Mouse (Mus musculus) 3T3-L1 (cell line): ENCODE measurements at regions not wholly inside any gene's neighbourhood (a gene's known extent, or its start where the extent isn't known, plus 50 kb on each side); places are given as distances from the start of the nearest gene placed in this dataset.
A peak's percentile ranks its signal among the peaks of the same experiment; 100 is the strongest.

Experiments
- DNase-seq: peaks from one replicate; pipeline ENCODE4 v3.0.0-alpha.2; 2015; ENCODE audit warnings: low read depth, low spot score

DNA sequence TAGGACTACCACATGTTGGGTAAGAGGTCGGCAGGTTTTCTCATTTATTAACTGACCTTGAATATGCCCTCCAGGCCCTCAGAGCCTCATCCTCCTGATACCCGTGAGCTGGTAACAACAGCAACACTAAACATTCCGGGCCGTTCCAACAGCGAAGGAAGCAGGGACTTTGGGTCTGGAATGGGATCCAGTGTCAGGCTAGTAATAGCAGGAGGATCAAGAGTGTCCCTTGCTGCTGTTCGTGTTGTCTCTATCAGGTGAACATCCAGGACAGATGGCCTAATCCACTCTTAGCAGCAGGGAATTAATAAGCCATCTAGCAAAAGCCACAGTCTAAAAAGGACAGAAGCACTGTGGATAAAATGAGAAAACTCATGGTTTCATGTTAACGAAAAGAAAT lies 106.7 kb downstream of the Cpeb2 start:
- DNase-seq = no peak

DNA sequence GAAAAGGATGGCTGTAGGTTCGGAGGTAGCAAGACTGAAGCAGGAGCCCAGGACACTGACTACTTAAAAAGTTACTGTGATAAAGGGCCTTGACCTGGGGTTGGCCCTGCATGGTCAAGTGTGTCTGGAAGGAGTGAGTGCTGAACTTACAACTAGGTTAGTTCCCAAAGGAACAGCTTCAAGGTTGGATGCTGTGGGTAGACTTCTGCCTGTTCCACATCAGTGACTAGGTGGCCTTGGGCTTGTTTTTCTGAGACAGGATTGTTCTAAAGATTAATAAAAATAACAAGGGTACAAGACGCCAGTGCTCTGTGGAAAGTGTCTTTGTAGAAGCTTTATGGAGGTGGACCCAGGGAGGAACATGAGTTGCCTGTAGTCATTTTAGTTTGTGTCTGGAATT lies 108.5 kb downstream of the Cpeb2 start:
- DNase-seq = no peak

DNA sequence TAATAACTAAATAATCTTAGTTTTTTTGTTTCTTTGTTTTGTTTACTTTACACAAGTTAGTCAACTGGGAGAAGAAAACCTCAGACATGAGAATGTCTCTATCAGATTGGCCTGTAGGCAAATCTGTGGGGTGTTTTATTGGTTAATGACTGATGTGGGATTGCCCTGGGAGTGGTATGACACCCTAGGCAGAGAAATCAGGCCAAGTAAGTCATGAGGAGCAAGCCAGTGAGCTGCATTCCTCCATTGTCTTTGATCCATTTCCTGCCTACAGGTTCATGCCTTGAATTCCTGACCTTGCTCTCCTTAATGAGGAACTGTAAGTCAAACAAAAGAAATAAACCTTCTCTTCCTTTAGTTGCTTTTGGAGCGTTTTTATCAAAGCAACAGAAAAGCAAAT lies 111.5 kb downstream of the Cpeb2 start:
- DNase-seq = no peak

DNA sequence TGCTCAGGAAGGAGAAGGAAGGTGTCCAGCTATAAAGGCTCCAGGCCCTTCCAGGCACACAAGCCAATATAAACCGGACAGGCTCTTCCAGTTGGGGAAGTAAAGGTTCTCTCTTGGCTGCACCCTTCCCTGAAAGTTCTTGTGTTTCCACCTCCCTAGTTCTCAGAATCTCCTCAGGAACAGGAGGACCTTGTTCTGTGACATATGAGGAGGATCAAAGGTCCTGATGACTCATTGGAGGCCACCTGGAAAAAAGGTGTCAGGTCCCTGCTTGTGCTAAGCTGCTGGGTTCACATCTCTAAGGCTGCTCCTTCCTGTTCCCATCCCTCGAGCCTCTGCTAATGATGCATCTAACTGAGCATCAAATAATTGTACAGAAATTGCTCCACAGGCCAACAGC lies 118.0 kb downstream of the Cpeb2 start:
- no peak for DNase-seq

DNA sequence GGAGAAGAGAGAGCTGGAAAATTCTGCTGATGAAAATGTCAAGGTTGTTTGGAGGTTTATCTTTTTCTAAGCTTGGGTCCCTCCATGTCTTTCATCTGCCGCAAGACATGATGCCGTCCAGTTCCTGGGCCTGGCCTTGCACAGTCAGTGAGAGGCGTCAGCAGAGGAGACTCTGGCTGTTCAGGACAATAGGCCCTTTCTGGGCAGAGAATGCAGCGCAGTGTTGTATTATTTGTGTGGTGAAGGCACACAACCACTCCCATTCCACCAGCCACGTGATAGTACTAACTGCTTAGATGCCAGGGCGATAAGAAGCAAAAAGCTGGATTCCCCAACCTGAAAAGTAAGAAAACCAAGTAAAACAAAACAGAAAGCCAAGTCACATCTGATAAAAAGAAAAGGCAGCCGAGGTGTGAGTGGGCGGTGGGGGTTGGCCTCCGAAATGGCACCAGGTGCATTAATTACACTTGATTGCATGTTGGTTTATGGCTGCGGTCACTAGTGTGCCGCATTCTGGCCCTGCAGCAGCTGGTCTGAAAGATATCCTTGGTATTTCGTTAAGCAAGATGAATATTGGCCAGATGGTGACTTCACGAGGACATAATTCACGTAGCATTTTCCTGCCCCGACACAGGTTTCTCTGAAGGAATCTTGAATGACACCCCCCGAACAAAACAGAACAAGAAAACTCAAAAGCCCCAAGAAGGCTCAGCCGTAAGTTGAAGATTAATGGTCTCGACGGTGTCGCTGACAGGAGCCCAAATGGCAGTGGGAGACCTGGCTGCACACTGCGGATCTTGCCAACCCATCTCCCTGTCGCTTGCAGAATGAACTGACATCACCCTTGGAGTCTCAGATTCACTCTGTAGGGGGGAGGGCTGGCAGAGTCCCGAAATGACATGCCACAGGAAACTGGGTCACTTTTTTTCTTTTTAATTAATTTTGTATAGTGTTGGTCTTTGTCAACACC lies 120.3 kb downstream of the Cpeb2 start:
- DNase-seq = no peak

DNA sequence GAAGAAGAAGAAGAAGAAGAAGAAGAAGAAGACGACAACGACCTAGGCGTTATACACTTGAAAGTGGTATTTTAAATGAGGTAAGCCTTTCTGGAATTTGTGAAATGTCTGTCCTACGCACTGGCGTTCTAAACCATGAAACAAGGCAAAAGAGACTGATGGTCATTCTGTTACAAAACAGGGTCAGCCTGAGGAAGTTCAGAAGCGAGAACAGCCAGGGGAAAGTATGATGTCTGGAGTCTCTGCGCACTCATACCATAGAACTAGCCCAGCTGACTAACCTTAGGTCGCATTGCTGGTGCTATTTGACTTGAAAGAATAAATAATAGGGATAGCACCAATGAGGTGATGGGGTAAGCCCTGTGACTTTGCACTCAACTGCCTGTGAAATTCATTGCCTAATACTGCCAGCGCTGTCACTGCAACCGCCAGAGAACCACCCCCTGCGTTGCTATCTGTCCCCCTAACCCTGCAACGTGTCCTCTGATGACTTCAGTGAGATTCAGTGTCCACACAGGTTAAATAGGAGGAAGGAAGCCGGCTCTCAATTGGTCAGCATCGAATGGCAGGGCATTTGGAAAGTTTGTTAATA lies 121.5 kb downstream of the Cpeb2 start:
- peak; percentile 30 for DNase-seq

DNA sequence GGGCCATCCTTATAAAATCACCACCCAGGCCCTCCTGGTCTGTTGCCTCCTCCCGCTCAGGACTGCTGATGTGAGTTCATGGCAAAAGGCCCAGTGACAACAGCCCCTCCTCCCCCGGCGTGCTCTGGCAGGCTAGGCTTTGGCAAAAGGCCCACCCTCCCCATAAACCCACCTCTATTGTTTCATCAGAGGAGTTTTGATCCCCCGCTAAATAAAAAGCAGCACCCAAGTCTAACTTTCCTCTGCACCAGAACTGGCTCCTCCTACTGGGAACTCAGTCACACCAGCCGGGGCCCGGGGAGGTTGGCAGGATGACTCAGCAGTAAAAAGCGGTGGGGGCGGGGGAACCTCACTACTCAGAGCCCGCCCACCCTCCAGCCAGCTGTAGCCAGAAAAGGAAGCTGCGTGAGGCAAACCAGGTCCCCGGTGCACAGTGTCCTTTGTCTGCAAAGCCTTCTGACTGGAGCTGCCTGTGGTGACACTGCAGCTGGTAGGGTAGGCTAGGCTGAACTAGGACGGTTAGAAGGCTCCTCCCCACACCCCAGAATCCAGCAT lies 122.1 kb downstream of the Cpeb2 start:
- DNase-seq = peak; percentile 97

DNA sequence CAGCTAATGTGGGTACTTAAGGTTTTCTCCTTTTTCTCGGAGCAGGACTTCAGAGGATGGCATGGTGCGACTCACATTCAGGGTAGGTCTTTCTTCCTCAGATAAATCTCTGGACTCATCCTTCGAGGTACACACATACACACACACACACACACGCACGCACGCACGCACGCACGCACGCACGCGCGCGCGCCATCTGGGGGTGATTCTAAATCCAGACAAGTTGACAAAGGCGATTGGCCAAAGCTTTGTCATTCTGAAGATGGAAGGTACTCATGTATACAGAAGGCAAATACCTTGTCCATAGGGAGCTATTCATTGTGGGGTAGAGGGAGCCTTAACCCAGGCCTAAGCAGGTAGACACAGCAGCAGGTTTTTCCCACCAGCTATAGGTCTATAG lies 122.9 kb downstream of the Cpeb2 start:
- DNase-seq = no peak

DNA sequence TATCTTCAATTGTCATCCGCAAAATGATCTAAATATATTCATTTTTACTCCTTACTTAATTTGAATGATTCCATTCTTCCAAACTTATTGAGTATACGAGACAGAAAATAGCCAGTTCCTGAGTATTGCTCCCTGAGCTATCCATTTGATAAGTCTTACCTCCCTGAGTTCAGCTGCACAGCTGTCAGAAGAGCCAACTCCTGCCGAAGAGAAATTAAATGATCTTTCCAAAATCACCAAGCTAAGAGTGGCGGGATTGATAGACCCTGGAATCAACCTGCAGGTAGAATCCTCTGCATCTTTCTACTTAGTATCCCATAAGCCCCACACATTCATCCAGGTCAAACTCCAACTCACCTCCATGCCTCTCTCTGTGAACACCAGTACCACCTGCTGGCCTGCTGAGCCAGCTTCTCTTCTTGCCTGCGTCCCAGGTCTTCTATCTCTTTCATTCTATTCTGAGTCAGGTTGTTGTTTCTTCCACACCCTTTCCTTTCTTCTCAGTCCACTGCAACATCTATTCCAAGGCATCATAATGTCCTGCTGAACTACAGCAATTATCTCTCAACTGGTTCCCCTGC lies 124.2 kb downstream of the Cpeb2 start:
- no peak for DNase-seq

DNA sequence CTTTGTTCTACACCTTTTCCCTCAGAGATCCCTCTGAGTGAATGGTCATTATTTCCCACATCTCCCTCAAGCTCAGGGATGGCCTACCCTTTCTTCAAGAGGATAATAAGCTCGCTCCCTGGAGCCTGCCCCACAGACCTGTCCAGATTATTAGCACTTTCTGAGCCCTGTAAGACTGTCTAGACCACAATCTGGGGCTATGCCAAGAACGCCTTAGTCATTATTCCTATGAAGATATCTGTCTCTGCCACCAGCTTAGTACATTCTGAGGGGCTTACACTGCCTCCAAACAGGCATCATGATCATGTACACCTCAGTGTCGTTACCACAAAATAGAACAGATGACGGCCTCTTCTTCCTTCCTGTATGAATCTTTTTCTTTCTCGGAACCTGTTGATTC lies 124.9 kb downstream of the Cpeb2 start:
- DNase-seq = peak; percentile 57

DNA sequence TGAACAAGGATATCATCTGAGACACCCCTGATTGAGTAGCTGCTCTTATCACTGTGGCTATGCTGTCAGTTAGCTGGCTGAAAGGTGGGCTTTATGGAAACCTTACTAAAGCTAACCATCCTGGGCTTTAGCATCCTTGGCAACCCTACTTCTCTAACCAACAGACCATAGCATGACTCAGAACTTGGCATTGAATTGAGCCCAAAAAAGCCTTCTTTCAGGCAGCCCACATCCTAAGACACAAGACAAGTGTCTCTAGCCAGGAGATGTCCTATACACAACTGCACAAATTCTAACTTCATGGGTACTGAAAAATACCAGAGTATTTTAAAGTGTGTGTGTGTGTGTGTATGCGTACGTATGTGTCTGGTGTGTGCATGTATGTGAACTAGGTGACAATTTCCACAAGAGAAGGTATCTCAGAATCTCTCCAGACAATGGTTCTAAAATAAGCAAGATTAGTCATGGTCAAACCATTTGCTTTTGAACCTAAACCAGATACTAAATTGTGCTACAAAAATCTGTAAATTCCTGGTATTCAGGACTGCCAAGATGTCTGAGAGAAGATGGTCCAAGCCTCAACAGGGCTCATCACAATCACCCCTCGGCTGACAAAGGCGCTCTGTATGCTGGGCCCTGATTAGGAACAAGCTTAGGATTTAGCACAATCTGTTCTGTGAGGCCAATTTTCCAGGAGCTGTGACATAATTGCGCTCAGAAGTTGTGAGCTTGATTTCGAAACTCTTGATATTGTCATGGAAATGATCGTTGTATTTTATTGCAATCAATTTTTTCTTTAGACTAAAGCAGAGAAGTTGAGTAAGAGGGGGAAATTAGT lies 126.2 kb downstream of the Cpeb2 start:
- peak; percentile 78 for DNase-seq

DNA sequence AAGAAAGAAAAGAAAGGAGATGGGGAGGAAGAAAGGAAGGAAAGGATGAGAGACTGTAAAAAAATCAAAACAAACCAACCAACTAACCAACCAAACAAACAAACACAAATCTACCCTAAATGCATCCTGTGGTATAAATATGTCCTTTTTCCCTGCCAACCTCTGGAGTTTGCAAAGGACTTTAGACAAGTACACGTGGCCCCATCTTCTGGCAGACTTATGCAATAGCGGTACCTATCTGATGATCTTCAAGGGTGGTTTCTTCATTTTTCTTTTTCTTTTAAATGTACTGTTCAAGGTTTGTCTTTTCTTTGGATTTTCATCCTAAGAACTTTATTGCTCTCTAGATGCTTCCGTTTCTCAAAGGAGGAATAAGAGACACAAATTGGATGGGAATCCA lies 127.3 kb downstream of the Cpeb2 start:
- peak; percentile 85 for DNase-seq

DNA sequence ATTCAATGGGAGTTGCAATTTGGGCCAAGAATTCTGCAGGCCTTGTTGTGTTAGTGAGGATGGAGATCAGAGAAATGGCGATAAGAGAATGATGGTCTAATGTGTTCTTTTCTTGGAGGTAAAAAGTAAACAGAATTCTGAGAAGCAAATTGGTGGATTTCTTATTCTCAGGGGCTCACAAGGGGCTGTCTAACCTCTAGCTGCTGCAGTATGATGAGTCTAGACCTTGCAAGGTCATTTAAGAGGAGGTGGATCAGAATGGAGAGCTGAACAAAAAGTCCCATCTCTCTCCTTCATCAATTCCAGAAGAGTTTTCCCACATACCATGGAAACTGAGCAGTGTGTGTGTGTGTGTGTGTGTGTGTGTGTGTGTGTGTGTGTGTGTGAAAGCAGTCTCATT lies 128.1 kb downstream of the Cpeb2 start:
- no peak for DNase-seq

DNA sequence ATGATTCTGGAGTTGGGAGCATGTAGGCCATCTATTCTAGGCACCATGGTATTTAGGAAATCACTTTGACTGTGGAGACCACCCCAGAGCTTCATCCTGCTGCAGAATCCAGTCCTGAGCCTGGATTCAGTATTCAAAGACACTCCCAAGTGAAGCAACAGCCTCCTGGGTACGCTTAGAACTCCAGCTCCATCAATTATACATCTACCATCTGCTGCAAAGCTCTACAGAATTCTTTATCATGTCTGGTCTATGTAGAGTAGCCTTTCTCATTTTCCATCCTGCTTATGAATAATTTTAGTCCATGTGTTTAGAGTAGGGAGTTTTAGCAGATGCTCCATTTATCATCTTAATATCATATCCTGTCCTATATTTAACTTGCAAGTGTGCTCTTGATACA lies 139.4 kb downstream of the Cpeb2 start:
- DNase-seq = no peak

DNA sequence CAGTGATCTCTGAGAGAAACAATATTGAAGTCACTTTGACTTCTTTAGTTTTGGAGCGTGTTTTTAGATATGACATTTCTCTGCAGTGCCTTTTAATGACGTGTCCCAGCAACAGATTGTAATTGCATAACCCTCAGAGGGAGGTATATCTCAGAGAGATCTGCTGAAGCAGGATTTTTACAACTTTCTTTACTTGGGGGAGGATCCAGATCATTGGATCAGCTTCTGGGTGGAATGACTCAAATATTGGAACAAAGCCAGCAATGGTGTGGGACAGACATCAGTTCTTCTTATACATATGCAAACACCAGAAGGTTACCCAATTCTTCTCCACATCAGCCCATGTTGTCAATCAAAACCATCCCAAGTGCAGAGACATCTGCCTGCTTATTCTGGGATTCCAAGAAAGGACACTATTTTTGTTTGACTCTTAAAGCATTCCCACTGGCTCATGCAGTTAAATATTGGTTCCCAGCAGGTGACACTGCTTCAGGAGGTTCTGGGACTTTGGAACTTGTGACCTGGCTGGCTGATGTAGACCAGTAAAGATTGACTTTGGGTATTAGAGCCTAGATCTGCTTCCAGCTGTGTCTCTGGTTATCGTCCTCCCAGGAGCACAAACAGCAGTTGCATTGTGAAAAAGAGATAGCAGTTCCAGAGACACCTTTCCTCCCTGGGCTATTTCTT lies 130.5 kb upstream of the C1qtnf7 start:
- DNase-seq = peak; percentile 32

DNA sequence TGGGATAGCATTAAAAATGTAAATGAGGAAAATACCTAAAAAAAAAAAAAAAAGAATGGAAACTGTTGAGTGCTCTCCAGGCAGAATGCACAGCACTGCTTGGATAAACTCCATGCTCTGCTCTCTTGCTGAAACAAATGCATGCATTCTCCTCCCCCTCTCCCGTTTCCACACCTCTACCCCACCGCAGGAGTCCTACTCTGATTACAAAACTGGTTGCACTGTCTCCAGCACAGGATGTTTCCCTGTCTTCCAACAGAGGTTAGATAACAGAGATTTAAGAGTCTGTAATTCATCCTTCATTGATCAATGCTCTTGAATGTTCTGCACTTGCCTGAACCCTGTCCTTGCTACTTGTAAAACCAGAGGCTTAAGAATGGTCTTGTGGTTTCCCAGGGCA lies 124.3 kb upstream of the C1qtnf7 start:
- no peak for DNase-seq

DNA sequence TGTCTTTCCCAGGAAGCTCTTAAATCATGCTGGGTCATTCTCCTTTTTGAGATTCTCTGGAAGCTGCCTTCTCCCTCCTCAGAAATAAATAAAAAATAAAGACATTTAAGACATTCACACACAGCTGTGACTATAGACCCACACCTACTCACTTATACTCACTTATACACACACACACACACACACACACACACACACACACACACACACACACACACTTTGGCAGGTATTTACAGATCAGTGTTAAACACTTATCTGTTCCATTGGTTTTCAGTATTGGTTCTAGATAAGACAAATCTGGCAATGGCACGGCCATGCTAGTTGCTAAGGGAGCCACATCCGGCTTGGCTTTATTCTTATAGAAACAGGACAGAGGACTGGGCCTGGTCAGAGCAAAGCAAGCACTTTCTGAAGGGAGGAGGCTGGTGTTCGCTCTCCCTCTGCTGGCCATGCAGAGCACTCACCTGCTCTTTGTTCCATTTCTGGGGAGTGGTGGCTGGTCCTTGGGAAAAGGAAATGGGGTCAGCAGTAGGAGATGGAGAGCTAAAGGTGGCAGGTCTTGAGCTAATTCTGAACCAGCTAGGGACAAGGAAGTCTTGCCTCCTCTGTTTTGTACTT lies 123.8 kb upstream of the C1qtnf7 start:
- DNase-seq = peak; percentile 72

DNA sequence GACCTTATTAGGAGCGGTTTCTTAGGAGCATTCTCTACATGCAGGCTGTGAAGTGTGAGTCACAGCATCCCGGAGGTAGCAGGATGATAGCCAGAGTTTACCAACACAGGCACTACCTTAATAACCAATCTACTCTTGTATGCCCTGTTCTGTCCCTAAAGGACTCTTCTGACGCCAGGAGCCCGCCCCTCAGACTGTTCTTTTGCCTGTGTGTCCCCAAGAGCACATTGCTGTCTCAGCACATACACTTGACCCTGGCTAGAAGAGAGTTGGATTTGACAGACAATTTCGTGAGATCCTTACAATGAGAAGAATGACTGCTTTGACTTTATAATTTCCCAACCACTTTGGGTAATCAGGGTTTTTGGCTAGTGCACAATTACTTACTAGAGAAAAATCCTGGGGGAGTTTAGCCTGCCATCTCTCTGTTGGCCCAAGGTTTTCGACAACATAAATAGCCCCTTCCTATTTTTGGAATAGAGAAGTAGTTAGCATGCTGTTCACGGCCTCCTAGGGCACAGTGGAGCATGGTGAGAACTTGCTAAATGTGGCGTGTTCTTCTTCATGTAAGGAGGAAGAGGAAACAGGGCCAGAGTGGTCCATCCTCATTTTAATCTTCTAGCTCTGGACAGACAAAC lies 122.3 kb upstream of the C1qtnf7 start:
- no peak for DNase-seq

DNA sequence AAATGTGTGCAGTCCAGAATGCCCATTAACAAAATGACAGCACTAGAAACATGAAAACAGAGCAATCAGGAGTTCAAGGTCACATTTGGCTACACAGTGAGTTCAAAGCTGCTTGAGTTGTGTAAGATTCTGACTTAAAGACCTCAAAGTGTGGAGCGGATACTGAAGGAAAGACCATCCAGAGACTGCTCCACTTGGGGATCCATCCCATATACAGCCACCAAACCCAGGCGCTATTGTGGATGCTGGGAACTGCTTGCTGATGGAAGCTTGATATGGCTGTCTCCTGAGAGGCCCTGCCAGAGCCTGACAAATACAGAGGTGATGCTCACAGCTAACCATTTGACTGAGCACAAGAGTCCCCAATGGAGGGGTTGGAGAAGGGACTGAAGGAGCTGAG lies 98.1 kb upstream of the C1qtnf7 start:
- DNase-seq = no peak
